Mouse (Mus musculus): Measurements from ENCODE around the gene Tbx2. TPM values are rescaled to one million over a fixed set of nuclear protein-coding genes. Genes with fewer than 3 reads are reported as not detected.

The Tbx2 gene
- polyA plus RNA-seq, 1 experiment, result 0.16 TPM

DNA sequence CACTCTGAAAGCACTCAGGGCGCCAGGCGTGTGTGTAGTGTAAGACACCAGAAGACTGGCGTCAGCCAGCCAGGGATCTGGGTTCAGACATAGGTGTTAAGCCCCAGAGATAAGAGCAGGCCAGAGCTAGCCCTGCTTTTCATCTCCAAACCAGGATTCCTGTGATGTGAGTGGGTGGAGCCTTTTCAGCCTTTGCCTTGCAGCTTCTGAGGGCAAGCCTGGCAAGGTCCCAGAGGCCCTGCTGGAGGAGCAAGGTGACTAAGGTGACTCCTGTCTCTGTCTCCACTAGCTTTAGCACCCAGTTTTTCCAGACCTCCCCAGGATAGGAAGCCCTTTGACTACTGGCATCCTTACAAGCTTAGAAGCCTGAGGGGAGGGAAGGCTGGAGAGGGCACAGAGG lies 13.9 kb upstream of the Tbx2 start:
- no peaks in the 10 kb centered on the region for H3K36me3 ChIP-seq (ENCODE audit: control insufficient read depth, insufficient read depth, low read length, poor library complexity, severe bottlenecking)
- H3K9me3 ChIP-seq (replicated peaks; ENCODE audit: control insufficient read depth, insufficient read depth, low read length, poor library complexity, severe bottlenecking), result no peaks in the 10 kb centered on the region
- H3K27ac ChIP-seq (ENCODE audit: insufficient read depth, low read length), result no peak overlapping the region
- no peak overlapping the region for H3K4me3 ChIP-seq (ENCODE audit: low read depth, low read length)
- H3K9ac ChIP-seq (ENCODE audit: low read depth, poor library complexity, severe bottlenecking), result no peak overlapping the region
- H3K4me1 ChIP-seq (ENCODE audit: control insufficient read depth, insufficient read depth, low read length), result no peaks in the 10 kb centered on the region
- no peaks in the 10 kb centered on the region for H3K27me3 ChIP-seq (ENCODE audit: control insufficient read depth, insufficient read depth, low read length, poor library complexity, severe bottlenecking)
- TF ChIP-seq POLR2A (IDR thresholded peaks at IDR 0.05; ENCODE audit: insufficient read depth, low read length) (no peak), CTCF (IDR thresholded peaks at IDR 0.05; ENCODE audit: low read depth, low read length) (no peak), EP300 (IDR thresholded peaks at IDR 0.05; ENCODE audit: insufficient read depth, low read depth, low read length) (no peak)

DNA sequence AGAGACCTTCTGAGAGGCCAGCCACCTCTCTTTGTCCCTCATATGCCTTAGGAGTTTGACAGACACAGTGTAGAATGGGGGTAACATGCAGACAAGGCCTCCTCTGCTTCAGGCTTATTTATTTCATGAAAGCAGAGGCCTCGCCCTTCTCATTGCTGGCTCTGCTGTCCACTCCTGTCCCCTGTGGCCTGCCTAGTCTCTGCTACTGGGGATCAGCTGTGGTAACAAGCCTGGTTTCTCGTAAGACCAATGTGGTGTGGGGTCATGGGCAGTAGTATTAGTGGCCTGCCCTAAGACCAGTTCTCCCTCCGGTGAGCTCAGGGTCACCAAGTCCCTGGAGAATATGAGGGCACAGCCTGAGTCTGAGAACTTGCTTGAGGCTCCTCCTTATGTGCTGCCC lies 11.4 kb upstream of the Tbx2 start:
- Histone ChIP-seq H3K27me3 (ENCODE audit: control insufficient read depth, insufficient read depth, low read length, poor library complexity, severe bottlenecking) (no peaks in the 10 kb centered on the region), H3K9ac (ENCODE audit: low read depth, poor library complexity, severe bottlenecking) (no peak overlapping the region)

DNA sequence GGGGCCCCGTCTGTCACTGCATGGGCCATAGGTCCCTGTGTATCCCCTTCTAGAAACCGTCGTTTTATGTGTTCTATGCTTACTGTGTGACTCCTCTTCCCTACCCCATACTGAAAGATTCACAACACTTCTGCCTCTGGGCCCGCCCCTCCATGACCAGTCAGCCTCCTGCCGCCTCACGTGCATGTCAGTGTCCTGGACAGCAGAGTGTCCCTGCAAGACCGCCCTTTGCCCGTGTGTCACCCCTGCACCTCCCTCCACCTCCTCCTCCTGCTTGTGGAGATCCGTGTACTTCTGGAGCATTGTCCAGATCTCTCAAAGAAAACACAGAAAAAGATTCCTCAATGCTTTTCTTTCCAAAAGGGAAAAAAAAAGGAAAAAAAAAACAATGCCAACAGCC lies 10.7 kb upstream of the Tbx2 start:
- Histone ChIP-seq H3K9ac (ENCODE audit: low read depth, poor library complexity, severe bottlenecking) (no peak overlapping the region), H3K36me3 (ENCODE audit: control insufficient read depth, insufficient read depth, low read length, poor library complexity, severe bottlenecking) (no peaks in the 10 kb centered on the region), H3K4me3 (ENCODE audit: low read depth, low read length) (no peak overlapping the region), H3K27ac (ENCODE audit: insufficient read depth, low read length) (no peak overlapping the region), H3K4me1 (ENCODE audit: control insufficient read depth, insufficient read depth, low read length) (no peaks in the 10 kb centered on the region), H3K9me3 (replicated peaks; ENCODE audit: control insufficient read depth, insufficient read depth, low read length, poor library complexity, severe bottlenecking) (no peaks in the 10 kb centered on the region), H3K27me3 (ENCODE audit: control insufficient read depth, insufficient read depth, low read length, poor library complexity, severe bottlenecking) (0 out of 2 replicates have a peak, but pooled peaks cover 1% of the 10 kb centered on the region)
- TF ChIP-seq EP300 (IDR thresholded peaks at IDR 0.05; ENCODE audit: insufficient read depth, low read depth, low read length), result no peak
- TF ChIP-seq POLR2A (IDR thresholded peaks at IDR 0.05; ENCODE audit: insufficient read depth, low read length), result no peak
- no peak for TF ChIP-seq CTCF (IDR thresholded peaks at IDR 0.05; ENCODE audit: low read depth, low read length)

More for the DNA sequence above, 11.4 kb upstream of the Tbx2 start:
- no peak overlapping the region for H3K27ac ChIP-seq (ENCODE audit: insufficient read depth, low read length)
- no peaks in the 10 kb centered on the region for H3K9me3 ChIP-seq (replicated peaks; ENCODE audit: control insufficient read depth, insufficient read depth, low read length, poor library complexity, severe bottlenecking)
- no peaks in the 10 kb centered on the region for H3K4me1 ChIP-seq (ENCODE audit: control insufficient read depth, insufficient read depth, low read length)
- H3K4me3 ChIP-seq (ENCODE audit: low read depth, low read length), result no peak overlapping the region
- TF ChIP-seq POLR2A (IDR thresholded peaks at IDR 0.05; ENCODE audit: insufficient read depth, low read length), result no peak
- no peak for TF ChIP-seq CTCF (IDR thresholded peaks at IDR 0.05; ENCODE audit: low read depth, low read length)
- no peak for TF ChIP-seq EP300 (IDR thresholded peaks at IDR 0.05; ENCODE audit: insufficient read depth, low read depth, low read length)
- no peaks in the 10 kb centered on the region for H3K36me3 ChIP-seq (ENCODE audit: control insufficient read depth, insufficient read depth, low read length, poor library complexity, severe bottlenecking)

DNA sequence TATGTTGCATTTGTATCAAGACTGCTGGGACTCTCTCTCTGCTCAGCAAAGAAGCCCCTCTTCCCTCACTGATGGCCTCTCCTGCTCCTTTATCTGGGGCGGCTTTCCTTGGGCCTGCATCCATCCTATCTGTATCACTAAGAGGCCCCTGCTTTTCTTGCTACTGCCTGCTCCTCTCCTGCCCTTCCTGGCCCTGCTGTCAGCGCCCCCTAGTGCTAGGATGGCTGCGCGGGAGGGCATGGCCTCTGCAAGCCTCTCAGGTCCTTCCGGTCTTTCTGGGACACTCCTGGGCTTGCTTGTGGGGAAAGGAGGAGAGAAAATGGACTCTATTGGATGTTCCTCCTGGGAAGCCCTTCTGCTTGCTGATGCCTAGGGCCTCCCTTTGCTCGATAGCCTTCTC lies 9.2 kb upstream of the Tbx2 start:
- Histone ChIP-seq H3K4me3 (ENCODE audit: low read depth, low read length) (no peak overlapping the region), H3K4me1 (ENCODE audit: control insufficient read depth, insufficient read depth, low read length) (no peaks in the 10 kb centered on the region), H3K9me3 (replicated peaks; ENCODE audit: control insufficient read depth, insufficient read depth, low read length, poor library complexity, severe bottlenecking) (no peaks in the 10 kb centered on the region), H3K36me3 (ENCODE audit: control insufficient read depth, insufficient read depth, low read length, poor library complexity, severe bottlenecking) (no peaks in the 10 kb centered on the region), H3K27ac (ENCODE audit: insufficient read depth, low read length) (no peak overlapping the region), H3K9ac (ENCODE audit: low read depth, poor library complexity, severe bottlenecking) (no peak overlapping the region), H3K27me3 (ENCODE audit: control insufficient read depth, insufficient read depth, low read length, poor library complexity, severe bottlenecking) (0 out of 2 replicates have a peak, but pooled peaks cover 1% of the 10 kb centered on the region)
- TF ChIP-seq CTCF (IDR thresholded peaks at IDR 0.05; ENCODE audit: low read depth, low read length) (peak; percentile 94), EP300 (IDR thresholded peaks at IDR 0.05; ENCODE audit: insufficient read depth, low read depth, low read length) (no peak), POLR2A (IDR thresholded peaks at IDR 0.05; ENCODE audit: insufficient read depth, low read length) (no peak)

DNA sequence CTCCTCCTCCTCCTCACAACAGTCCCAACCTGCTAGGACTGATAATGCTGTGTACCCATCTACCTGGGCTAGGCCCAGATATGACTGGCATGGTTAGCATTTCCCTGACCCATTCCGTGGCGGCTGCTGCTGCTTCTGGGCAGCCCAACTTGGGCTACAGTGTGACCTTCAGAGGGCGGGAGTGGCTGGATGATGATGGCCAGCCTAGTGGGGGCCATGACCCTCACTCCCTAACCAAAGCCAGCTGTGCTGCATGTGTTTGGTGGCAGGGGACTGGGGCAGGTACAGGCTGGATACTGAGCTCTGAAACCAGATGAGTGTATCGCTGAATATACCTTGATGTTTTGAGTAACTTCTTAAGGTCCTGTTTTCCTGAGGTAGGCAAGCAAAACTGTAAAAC lies 8.6 kb upstream of the Tbx2 start:
- H3K9me3 ChIP-seq (replicated peaks; ENCODE audit: control insufficient read depth, insufficient read depth, low read length, poor library complexity, severe bottlenecking), result no peaks in the 10 kb centered on the region
- H3K27me3 ChIP-seq (ENCODE audit: control insufficient read depth, insufficient read depth, low read length, poor library complexity, severe bottlenecking), result peaks cover 3% of the 10 kb centered on the region
- H3K36me3 ChIP-seq (ENCODE audit: control insufficient read depth, insufficient read depth, low read length, poor library complexity, severe bottlenecking), result no peaks in the 10 kb centered on the region
- TF ChIP-seq EP300 (IDR thresholded peaks at IDR 0.05; ENCODE audit: insufficient read depth, low read depth, low read length) (no peak), CTCF (IDR thresholded peaks at IDR 0.05; ENCODE audit: low read depth, low read length) (no peak), POLR2A (IDR thresholded peaks at IDR 0.05; ENCODE audit: insufficient read depth, low read length) (no peak)
- H3K9ac ChIP-seq (ENCODE audit: low read depth, poor library complexity, severe bottlenecking), result no peak overlapping the region
- no peaks in the 10 kb centered on the region for H3K4me1 ChIP-seq (ENCODE audit: control insufficient read depth, insufficient read depth, low read length)
- no peak overlapping the region for H3K27ac ChIP-seq (ENCODE audit: insufficient read depth, low read length)
- H3K4me3 ChIP-seq (ENCODE audit: low read depth, low read length), result no peak overlapping the region

DNA sequence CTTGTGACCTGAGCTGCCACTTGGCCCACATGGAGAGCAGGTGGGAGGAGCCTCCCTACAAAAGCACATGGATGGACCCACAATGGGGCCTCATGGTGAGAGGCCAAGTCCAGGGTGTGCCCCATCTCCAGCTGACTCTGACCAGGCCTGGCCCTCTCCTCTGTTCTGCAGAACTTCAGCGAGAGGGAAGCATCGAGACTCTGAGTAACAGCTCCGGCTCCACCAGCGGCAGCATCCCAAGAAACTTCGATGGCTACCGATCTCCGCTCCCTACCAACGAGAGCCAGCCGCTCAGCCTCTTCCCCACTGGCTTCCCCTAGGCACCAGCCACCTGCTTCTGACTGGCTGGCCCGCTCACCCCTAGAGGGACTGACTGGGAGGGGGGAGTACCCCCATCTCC lies 7.3 kb upstream of the Tbx2 start:
- Histone ChIP-seq H3K36me3 (ENCODE audit: control insufficient read depth, insufficient read depth, low read length, poor library complexity, severe bottlenecking) (no peaks in the 10 kb centered on the region), H3K27ac (ENCODE audit: insufficient read depth, low read length) (no peak overlapping the region), H3K4me3 (ENCODE audit: low read depth, low read length) (no peak overlapping the region), H3K9ac (ENCODE audit: low read depth, poor library complexity, severe bottlenecking) (no peak overlapping the region), H3K27me3 (ENCODE audit: control insufficient read depth, insufficient read depth, low read length, poor library complexity, severe bottlenecking) (peaks cover 14% of the 10 kb centered on the region), H3K4me1 (ENCODE audit: control insufficient read depth, insufficient read depth, low read length) (no peaks in the 10 kb centered on the region), H3K9me3 (replicated peaks; ENCODE audit: control insufficient read depth, insufficient read depth, low read length, poor library complexity, severe bottlenecking) (no peaks in the 10 kb centered on the region)
- TF ChIP-seq CTCF (IDR thresholded peaks at IDR 0.05; ENCODE audit: low read depth, low read length) (no peak), POLR2A (IDR thresholded peaks at IDR 0.05; ENCODE audit: insufficient read depth, low read length) (no peak), EP300 (IDR thresholded peaks at IDR 0.05; ENCODE audit: insufficient read depth, low read depth, low read length) (no peak)
